Comparison of ENCODE assay signal across 24 mouse cellular contexts in genomic region chr12:110230296-110230695, GRCm38 (mm10). TPM values are rescaled to one million over a fixed set of nuclear protein-coding genes. Genes with fewer than 3 reads are reported as not detected.
DNase-seq lines count a peak whose midpoint lies in the region; ATAC-seq and TF ChIP-seq lines count a peak whose summit lies in the region.
"Had no signal": no experiment of that assay in that cellular context is flagged by ENCODE, and none has a peak within 500 bp of the region (broad histone marks: within the 10 kb centered on the region; RNA-seq: fewer than 3 reads in every experiment).

No protein-coding gene starts in this region.

- H3K9ac ChIP-seq in kidney, embryonic 14.5 days (ENCODE audit: low read depth, low read length) = no peak overlapping the region
- no peak overlapping the region for H3K9ac ChIP-seq in midbrain, embryonic 11.5 days (ENCODE audit: low read length)
- no peak overlapping the region for H3K9ac ChIP-seq in liver, embryonic 14.5 days (replicated peaks)
- H3K9ac ChIP-seq: embryonic facial prominence, embryonic 13.5 days; forebrain, embryonic 13.5 days; forebrain, postnatal 0 days; heart, embryonic 12.5 days had no signal

- no peaks in the 10 kb centered on the region for H3K9me3 ChIP-seq in kidney, embryonic 14.5 days (ENCODE audit: control insufficient read depth, low read length)
- H3K9me3 ChIP-seq in midbrain, embryonic 11.5 days (ENCODE audit: control insufficient read depth, low read length) = no peaks in the 10 kb centered on the region
- no peaks in the 10 kb centered on the region for H3K9me3 ChIP-seq in midbrain, embryonic 10.5 days (replicated peaks)
- H3K9me3 ChIP-seq in liver, embryonic 14.5 days (ENCODE audit: control insufficient read depth, low read length) = no peaks in the 10 kb centered on the region
- H3K9me3 ChIP-seq: embryonic facial prominence, embryonic 13.5 days; forebrain, embryonic 13.5 days; heart, embryonic 12.5 days; hindbrain, embryonic 10.5 days had no signal

- ATAC-seq in kidney, embryonic 14.5 days (ENCODE audit: low FRiP score, low TSS enrichment) = no peak
- ATAC-seq in midbrain, embryonic 11.5 days (ENCODE audit: low FRiP score) = no peak
- ATAC-seq in liver, embryonic 14.5 days (ENCODE audit: insufficient read depth) = peak; percentile 61
- ATAC-seq: activated CD4-positive, CD25-positive, alpha-beta regulatory T cell, adult 4 months; forebrain, embryonic 13.5 days; forebrain, postnatal 0 days had no signal

- TF ChIP-seq EP300 in liver, embryonic 14.5 days (IDR thresholded peaks at IDR 0.05; ENCODE audit: low read depth) = no peak

- peak overlapping the region; percentile 65; the same call in 1 of the 2 replicates for H3K27ac ChIP-seq in kidney, adult 2 months (ENCODE audit: insufficient read depth, low read depth, low read length)
- H3K27ac ChIP-seq in kidney, embryonic 14.5 days (ENCODE audit: low read depth, low read length) = no peak overlapping the region
- no peak overlapping the region for H3K27ac ChIP-seq in midbrain, embryonic 11.5 days (ENCODE audit: low read depth, low read length)
- H3K27ac ChIP-seq in midbrain, embryonic 10.5 days (replicated peaks) = no peak overlapping the region
- H3K27ac ChIP-seq in liver, embryonic 14.5 days = no peak overlapping the region
- H3K27ac ChIP-seq: embryonic facial prominence, embryonic 13.5 days; forebrain, embryonic 13.5 days had no signal

- H3K4me3 ChIP-seq in kidney, adult 2 months (ENCODE audit: insufficient read depth, low read depth, low read length) = no peak overlapping the region
- H3K4me3 ChIP-seq in kidney, embryonic 14.5 days (ENCODE audit: low read length) = no peak overlapping the region
- H3K4me3 ChIP-seq in midbrain, embryonic 11.5 days (ENCODE audit: low read depth, low read length) = no peak overlapping the region
- H3K4me3 ChIP-seq in midbrain, embryonic 10.5 days = no peak overlapping the region
- no peak overlapping the region for H3K4me3 ChIP-seq in liver, embryonic 14.5 days (ENCODE audit: insufficient read depth in 1 of 2, low read depth in 2 of 2, low read length in 2 of 2)
- H3K4me3 ChIP-seq: embryonic facial prominence, embryonic 13.5 days; forebrain, embryonic 13.5 days; heart, embryonic 12.5 days; hindbrain, embryonic 10.5 days had no signal

- no peak for TF ChIP-seq POLR2A in kidney, adult 2 months (IDR thresholded peaks at IDR 0.05; ENCODE audit: low read depth, low read length)

- H3K4me2 ChIP-seq in kidney, embryonic 14.5 days (replicated peaks; ENCODE audit: low read depth, low read length) = no peak overlapping the region
- H3K4me2 ChIP-seq in midbrain, embryonic 11.5 days = no peak overlapping the region
- no peak overlapping the region for H3K4me2 ChIP-seq in liver, embryonic 14.5 days (ENCODE audit: low read depth)
- H3K4me2 ChIP-seq: embryonic facial prominence, embryonic 13.5 days; forebrain, embryonic 13.5 days; heart, embryonic 12.5 days had no signal

- DNase-seq in kidney, adult 2 months = no peak
- peak; percentile 78 for DNase-seq in midbrain, embryonic 11.5 days (ENCODE audit: low spot score, missing footprints)
- DNase-seq in midbrain, embryonic 10.5 days (ENCODE audit: low spot score) = no peak
- DNase-seq in liver, embryonic 14.5 days (ENCODE audit: low read depth in 3 of 3, low spot score in 3 of 3) = no peak
- DNase-seq in yolk sac, embryonic 10.5 days (ENCODE audit: low spot score) = peak; percentile 75
- no peak for DNase-seq in layer of hippocampus, postnatal 10 days (ENCODE audit: low spot score in 2 of 2)
- no peak for DNase-seq in lung, postnatal 10 days
- DNase-seq: adrenal gland, postnatal 14 days; cerebellum, adult 11-12 months; cerebellum, adult 9-11 months; cerebellum, postnatal 36 days; forebrain, postnatal 0 days; gastrocnemius, postnatal 25 days had no signal

- WGBS in kidney, adult 2 months = 51% methylated on average over 7 of the region's 7 CpGs
- 70% methylated on average over 7 of the region's 7 CpGs for WGBS in kidney, embryonic 14.5 days
- WGBS in midbrain, embryonic 11.5 days = 86% methylated on average over 7 of the region's 7 CpGs
- 88% methylated on average over 7 of the region's 7 CpGs for WGBS in midbrain, embryonic 10.5 days
- 60% methylated on average over 7 of the region's 7 CpGs for WGBS in liver, embryonic 14.5 days (ENCODE audit: insufficient replicate concordance)

- no peaks in the 10 kb centered on the region for H3K36me3 ChIP-seq in kidney, adult 2 months (ENCODE audit: control insufficient read depth, insufficient read depth, low read length)
- no peaks in the 10 kb centered on the region for H3K36me3 ChIP-seq in kidney, embryonic 14.5 days (ENCODE audit: control insufficient read depth, insufficient read depth, low read length)
- H3K36me3 ChIP-seq in midbrain, embryonic 11.5 days (ENCODE audit: control insufficient read depth, insufficient read depth, low read length) = no peaks in the 10 kb centered on the region
- no peaks in the 10 kb centered on the region for H3K36me3 ChIP-seq in midbrain, embryonic 10.5 days
- H3K36me3 ChIP-seq in liver, embryonic 14.5 days (replicated peaks; ENCODE audit: control insufficient read depth, insufficient read depth, low read depth) = no peaks in the 10 kb centered on the region
- H3K36me3 ChIP-seq: embryonic facial prominence, embryonic 13.5 days; heart, embryonic 12.5 days; hindbrain, embryonic 10.5 days had no signal

- TF ChIP-seq CTCF in kidney, adult 2 months (conservative IDR thresholded peaks at IDR 0.05; ENCODE audit: insufficient read depth, insufficient read length, low read depth, low read length) = no peak
- no peak for TF ChIP-seq CTCF in liver, embryonic 14.5 days (IDR thresholded peaks at IDR 0.05; ENCODE audit: low read depth)

- no peaks in the 10 kb centered on the region for H3K27me3 ChIP-seq in kidney, adult 2 months (replicated peaks; ENCODE audit: control insufficient read depth, insufficient read depth, low read length)
- 0 out of 2 replicates have a peak, but pooled peaks cover 3% of the 10 kb centered on the region for H3K27me3 ChIP-seq in kidney, embryonic 14.5 days (ENCODE audit: control insufficient read depth, insufficient read depth, low read length)
- H3K27me3 ChIP-seq in midbrain, embryonic 11.5 days (ENCODE audit: control insufficient read depth, insufficient read depth, low read length) = no peaks in the 10 kb centered on the region
- H3K27me3 ChIP-seq in midbrain, embryonic 10.5 days (ENCODE audit: low read depth, poor library complexity, severe bottlenecking) = peaks cover 57% of the 10 kb centered on the region
- no peaks in the 10 kb centered on the region for H3K27me3 ChIP-seq in liver, embryonic 14.5 days (ENCODE audit: control insufficient read depth, insufficient read depth, low read length)
- H3K27me3 ChIP-seq: Patski had no signal

- peaks cover 15% of the 10 kb centered on the region for H3K4me1 ChIP-seq in kidney, adult 2 months (ENCODE audit: control insufficient read depth, insufficient read depth, low read length)
- H3K4me1 ChIP-seq in kidney, embryonic 14.5 days (ENCODE audit: control insufficient read depth, insufficient read depth, low read length) = 0 out of 2 replicates have a peak, but pooled peaks cover 3% of the 10 kb centered on the region
- H3K4me1 ChIP-seq in midbrain, embryonic 11.5 days (ENCODE audit: control insufficient read depth, insufficient read depth, low read length) = peaks cover 8% of the 10 kb centered on the region
- H3K4me1 ChIP-seq in midbrain, embryonic 10.5 days = peaks cover 34% of the 10 kb centered on the region
- peaks cover 0 to 3% of the 10 kb centered on the region in 2 experiments; a peak in 2 of 4 replicates for H3K4me1 ChIP-seq in liver, embryonic 14.5 days (replicated peaks; ENCODE audit: control insufficient read depth in 2 of 2, insufficient read depth in 2 of 2, low read length in 1 of 2)
- H3K4me1 ChIP-seq: forebrain, embryonic 13.5 days; heart, embryonic 12.5 days had no signal

RNA-seq across cellular contexts. Expression of gene Dio3, which starts 48.6 kb away (rescaled TPM):
- 0.43 and 0.50 TPM in 2 replicates for polyA plus RNA-seq in kidney, adult 2 months (2012; rRNA removed)
- polyA plus RNA-seq in kidney, embryonic 14.5 days (2014; fragmentation: Nextera tagmentation; extraction: Ambion mirVana) = 0.09 and 0.13 TPM in 2 replicates
- not detected in 2 replicates for polyA plus RNA-seq in midbrain, embryonic 11.5 days (2014; fragmentation: Nextera tagmentation; extraction: Ambion mirVana)
- 0.78 and 0.85 TPM in 2 replicates for polyA plus RNA-seq in midbrain, embryonic 10.5 days (2016; fragmentation: Nextera tagmentation; extraction: Ambion mirVana)
- polyA plus RNA-seq in liver, embryonic 14.5 days (2012; rRNA removed) = 0.12 and 0.13 TPM in 2 replicates
- polyA plus RNA-seq in liver, embryonic 14.5 days (2014; fragmentation: Nextera tagmentation; extraction: Ambion mirVana) = not detected in 2 replicates
- total RNA-seq in layer of hippocampus, postnatal 10 days (2021) = 1 to 10 TPM; 2.2 to 3.3 TPM
- total RNA-seq: CH12.LX; granulocyte monocyte progenitor cell, adult 5-6 weeks; heart, adult 8-10 months; heart, postnatal 25 days had no signal
- polyA plus RNA-seq: activated CD4-positive, CD25-positive, alpha-beta regulatory T cell, adult 4 months had no signal

Comparison
In these comparisons a context has a peak if more than half of its experiments do, and no peak if none do; other contexts are left out.
1. DNase-seq: peak in midbrain, embryonic 11.5 days (single experiment) and yolk sac, embryonic 10.5 days (single experiment); none in kidney, adult 2 months (single experiment), midbrain, embryonic 10.5 days (single experiment), liver, embryonic 14.5 days (0 of 3), layer of hippocampus, postnatal 10 days (0 of 2) and lung, postnatal 10 days (single experiment).